Mouse (Mus musculus) midbrain, postnatal 0 days (tissue): ENCODE data around the gene Kcnd3. TPM values are rescaled to one million over a fixed set of nuclear protein-coding genes. Genes with fewer than 3 reads are reported as not detected.

Experiments used
- ATAC-seq: fragments of 200-750 bp; cut with Nextera tagmentation; 2 replicates; pipeline ENCODE4 v1.8.0; 2017; ENCODE audit warnings: moderate number of reproducible peaks, mild to moderate bottlenecking, moderate TSS enrichment, moderate library complexity; ENCODE audit not compliant: low FRiP score
- DNase-seq: peaks from one replicate; pipeline ENCODE4 v3.0.0-alpha.2; 2015; ENCODE audit warnings: low spot score
- H3K27ac ChIP-seq: fragments of 300-500 bp; sonication (generic); 2 replicates; pipeline ENCODE4 v1.5.1; 2014; ENCODE audit warnings: low read depth, mild to moderate bottlenecking, low read length, mixed read lengths
- H3K27me3 ChIP-seq: fragments of 300-500 bp; sonication (generic); 2 replicates; pipeline ENCODE4 v1.6.1; 2014; ENCODE audit warnings: low read length, control low read depth, mixed read lengths; ENCODE audit not compliant: insufficient read depth
- H3K36me3 ChIP-seq: fragments of 300-500 bp; sonication (generic); 2 replicates; pipeline ENCODE4 v1.6.1; 2014; ENCODE audit warnings: low read length, control low read depth, mixed read lengths; ENCODE audit not compliant: insufficient read depth
- H3K4me1 ChIP-seq: fragments of 300-500 bp; sonication (generic); 2 replicates; pipeline ENCODE4 v1.6.1; 2014; ENCODE audit warnings: mild to moderate bottlenecking, control low read depth, antibody characterized with exemption, low read length, mixed read lengths; ENCODE audit not compliant: insufficient read depth
- H3K4me2 ChIP-seq: fragments of 300-500 bp; sonication (generic); 2 replicates; pipeline ENCODE4 v1.6.1; 2014; ENCODE audit warnings: low read depth, mild to moderate bottlenecking, low read length, mixed read lengths; ENCODE audit not compliant: poor library complexity, severe bottlenecking
- H3K4me3 ChIP-seq: fragments of 300-500 bp; sonication (generic); 2 replicates; pipeline ENCODE4 v1.5.1; 2014; ENCODE audit warnings: low read depth, mild to moderate bottlenecking, low read length, moderate library complexity
- H3K9ac ChIP-seq: fragments of 300-500 bp; sonication (generic); replicated peaks from 2 replicates; pipeline ENCODE4 v1.6.1; 2014; ENCODE audit warnings: mild to moderate bottlenecking, low read length, moderate library complexity, mixed read lengths; ENCODE audit not compliant: poor library complexity, severe bottlenecking
- H3K9me3 ChIP-seq: fragments of 300-500 bp; sonication (generic); 2 replicates; pipeline ENCODE4 v1.6.1; 2016; ENCODE audit warnings: low read length, control low read depth
- CTCF ChIP-seq: IDR thresholded peaks from 2 replicates; pipeline ENCODE4 v1.5.1; 2016; ENCODE audit warnings: antibody characterized with exemption, mild to moderate bottlenecking
- WGBS: fragments of 180-500 bp; shearing (Covaris S2); extraction: QIAGEN DNeasy Blood & Tissue Kit; methylation state at CpG from one replicate; pipeline ENCODE4 v1.1.7; 2014; 5-methylcytosine and 5-hydroxymethylcytosine counted together
- polyA plus RNA-seq: library from polyadenylated mRNA; unstranded; fragments of >200 nt; fragmentation: Nextera tagmentation; extraction: Ambion mirVana; gene quantifications from 2 replicates; pipeline ENCODE4 v1.2.1, GENCODE M21; 2015
- total RNA-seq: library from RNA; depleted of rRNA; stranded (reverse); fragments of >200 nt; gene quantifications from 2 replicates; pipeline ENCODE4 v1.2.3, GENCODE M21; 2014

The Kcnd3 gene
- total and polyA plus RNA-seq, 2 experiments from 2014 or later, result 10.6 to 80.5 TPM

- Histone ChIP-seq H3K27me3 (no peaks in the 10 kb centered on the region), H3K9me3 (no peaks in the 10 kb centered on the region), H3K4me1 (no peaks in the 10 kb centered on the region), H3K4me3 (no peak overlapping the region), H3K9ac (no peak overlapping the region), H3K27ac (no peak overlapping the region), H3K36me3 (peaks cover 7% of the 10 kb centered on the region), H3K4me2 (no peak overlapping the region)
- TF ChIP-seq CTCF, result no peak
- WGBS, result 75% methylated on average over 1 of the region's 1 CpGs
- no peak for ATAC-seq
- DNase-seq, result no peak
Measured at GRCm38 (mm10) chr3:105472564-105472963, 20.4 kb downstream of the Kcnd3 start.

GRCm38 (mm10) chr3:105476408-105476807 is 24.3 kb downstream of the Kcnd3 start:
- TF ChIP-seq CTCF, result no peak
- H3K4me2 ChIP-seq, result no peak overlapping the region
- H3K4me3 ChIP-seq, result no peak overlapping the region
- DNase-seq, result peak; percentile 81
- H3K9me3 ChIP-seq, result no peaks in the 10 kb centered on the region
- H3K27ac ChIP-seq, result no peak overlapping the region
- WGBS, result 75% methylated on average over 1 of the region's 1 CpGs
- H3K4me1 ChIP-seq, result peaks cover 6% of the 10 kb centered on the region; the same call in 1 of the 2 replicates
- ATAC-seq, result no peak
- H3K27me3 ChIP-seq, result no peaks in the 10 kb centered on the region
- no peak overlapping the region for H3K9ac ChIP-seq
- peaks cover 4% of the 10 kb centered on the region for H3K36me3 ChIP-seq

- WGBS, result 90% methylated on average over 4 of the region's 4 CpGs
- no peaks in the 10 kb centered on the region for H3K36me3 ChIP-seq
- peaks cover 17% of the 10 kb centered on the region for H3K4me1 ChIP-seq
- DNase-seq, result no peak
- TF ChIP-seq CTCF, result no peak
- H3K4me2 ChIP-seq, result no peak overlapping the region
- no peak for ATAC-seq
- no peak overlapping the region for H3K4me3 ChIP-seq
- no peaks in the 10 kb centered on the region for H3K27me3 ChIP-seq
- no peak overlapping the region for H3K27ac ChIP-seq
- H3K9ac ChIP-seq, result no peak overlapping the region
- H3K9me3 ChIP-seq, result no peaks in the 10 kb centered on the region
Measured at GRCm38 (mm10) chr3:105478876-105479275, 26.7 kb downstream of the Kcnd3 start.

GRCm38 (mm10) chr3:105481419-105481818 is 29.3 kb downstream of the Kcnd3 start:
- TF ChIP-seq CTCF, result no peak
- WGBS, result 47% methylated on average over 8 of the region's 8 CpGs
- no peaks in the 10 kb centered on the region for H3K27me3 ChIP-seq
- no peak overlapping the region for H3K4me2 ChIP-seq
- H3K9me3 ChIP-seq, result no peaks in the 10 kb centered on the region
- no peak overlapping the region for H3K9ac ChIP-seq
- peaks cover 17% of the 10 kb centered on the region for H3K4me1 ChIP-seq
- ATAC-seq (peak; percentile 24; the same call in 1 of the 2 replicates), DNase-seq (peak; percentile 30)
- no peak overlapping the region for H3K27ac ChIP-seq
- no peaks in the 10 kb centered on the region for H3K36me3 ChIP-seq
- no peak overlapping the region for H3K4me3 ChIP-seq

- DNase-seq (peak; percentile 53), ATAC-seq (peak; percentile 41; the same call in 1 of the 2 replicates)
- no peaks in the 10 kb centered on the region for H3K36me3 ChIP-seq
- H3K4me1 ChIP-seq, result peaks cover 17% of the 10 kb centered on the region
- H3K9me3 ChIP-seq, result no peaks in the 10 kb centered on the region
- H3K27me3 ChIP-seq, result no peaks in the 10 kb centered on the region
- no peak for TF ChIP-seq CTCF
- H3K9ac ChIP-seq, result no peak overlapping the region
- 0 out of 2 replicates have a peak overlapping the region, but pooled peaks have one; percentile 4 for H3K4me2 ChIP-seq
- 38% methylated on average over 13 of the region's 13 CpGs for WGBS
- H3K27ac ChIP-seq, result no peak overlapping the region
- no peak overlapping the region for H3K4me3 ChIP-seq
Measured at GRCm38 (mm10) chr3:105483651-105484052, 31.5 kb downstream of the Kcnd3 start.

- Histone ChIP-seq H3K36me3 (no peaks in the 10 kb centered on the region), H3K4me1 (peaks cover 18% of the 10 kb centered on the region), H3K4me2 (no peak overlapping the region), H3K4me3 (no peak overlapping the region), H3K9me3 (no peaks in the 10 kb centered on the region), H3K9ac (no peak overlapping the region), H3K27ac (no peak overlapping the region), H3K27me3 (no peaks in the 10 kb centered on the region)
- 58% methylated on average over 8 of the region's 8 CpGs for WGBS
- TF ChIP-seq CTCF, result no peak
- DNase-seq (no peak), ATAC-seq (no peak)
Measured at GRCm38 (mm10) chr3:105487171-105487570, 35.0 kb downstream of the Kcnd3 start.
